Mouse (Mus musculus): Measurements from ENCODE around the gene Ccdc66.

- TF ChIP-seq CTCF (IDR thresholded peaks at IDR 0.05; ENCODE audit: low read depth), result no peak
- TF ChIP-seq EP300 (IDR thresholded peaks at IDR 0.05; ENCODE audit: low read depth), result no peak
These were observed 76.2 kb downstream of the Ccdc66 start for GRCm38 (mm10) chr14:27432064-27432463.
